Mouse (Mus musculus) liver, embryonic 16.5 days (tissue): ENCODE measurements around the gene Cldnd1. TPM values are rescaled to one million over a fixed set of nuclear protein-coding genes. Genes with fewer than 3 reads are reported as not detected.

Source experiments
- ATAC-seq: fragments of 200-750 bp; cut with Nextera tagmentation; 2 replicates; pipeline ENCODE4 v1.8.0; 2017; ENCODE audit warnings: low read depth, mild to moderate bottlenecking, moderate number of reproducible peaks, moderate library complexity
- H3K27ac ChIP-seq: fragments of 300-500 bp; sonication (generic); 2 replicates; pipeline ENCODE4 v1.5.1; 2014; ENCODE audit warnings: mild to moderate bottlenecking, low read length
- H3K27me3 ChIP-seq: fragments of 300-500 bp; sonication (generic); 2 replicates; pipeline ENCODE4 v1.6.1; 2014; ENCODE audit warnings: low read depth, low read length, mixed read lengths; ENCODE audit not compliant: control insufficient read depth, insufficient read depth
- H3K36me3 ChIP-seq: fragments of 300-500 bp; sonication (generic); 2 replicates; pipeline ENCODE4 v1.6.1; 2014; ENCODE audit warnings: mild to moderate bottlenecking; ENCODE audit not compliant: control insufficient read depth, insufficient read depth
- H3K4me1 ChIP-seq: fragments of 300-500 bp; sonication (generic); 2 replicates; pipeline ENCODE4 v1.6.1; 2014; ENCODE audit warnings: low read depth, low read length, mixed read lengths; ENCODE audit not compliant: control insufficient read depth
- H3K4me2 ChIP-seq: fragments of 300-500 bp; sonication (generic); 2 replicates; pipeline ENCODE4 v1.6.1; 2014; ENCODE audit warnings: low read depth, low read length, mixed read lengths
- H3K4me3 ChIP-seq: fragments of 300-500 bp; sonication (generic); 2 replicates; pipeline ENCODE4 v1.5.1; 2014; ENCODE audit warnings: low read depth, mild to moderate bottlenecking, low read length
- H3K9ac ChIP-seq: fragments of 300-500 bp; sonication (generic); 2 replicates; pipeline ENCODE4 v1.6.1; 2014; ENCODE audit warnings: low read depth, low read length
- H3K9me3 ChIP-seq: fragments of 300-500 bp; sonication (generic); replicated peaks from 2 replicates; pipeline ENCODE4 v1.6.1; 2016; ENCODE audit warnings: low read length; ENCODE audit not compliant: control insufficient read depth
- WGBS: fragments of 180-500 bp; shearing (Covaris S2); extraction: QIAGEN DNeasy Blood & Tissue Kit; methylation state at CpG from one replicate; pipeline ENCODE4 v1.1.7; 2014; ENCODE audit not compliant: insufficient replicate concordance; 5-methylcytosine and 5-hydroxymethylcytosine counted together
- polyA plus RNA-seq: library from polyadenylated mRNA; unstranded; fragments of >200 nt; fragmentation: Nextera tagmentation; extraction: Ambion mirVana; gene quantifications from 2 replicates; pipeline ENCODE4 v1.2.1, GENCODE M21; 2015

Cldnd1 gene
- polyA plus RNA-seq, 1 experiment from 2014 or later, result 23.8 TPM

- 20% methylated on average over 10 of the region's 10 CpGs for WGBS
These were observed 24.2 kb upstream of the Cldnd1 start for GRCm38 (mm10) chr16:58703382-58704124.

GRCm38 (mm10) chr16:58704999-58705398, 22.7 kb upstream of the Cldnd1 start:
- Histone ChIP-seq H3K4me1 (no peaks in the 10 kb centered on the region), H3K27ac (no peak overlapping the region), H3K27me3 (no peaks in the 10 kb centered on the region), H3K36me3 (no peaks in the 10 kb centered on the region), H3K4me3 (no peak overlapping the region), H3K4me2 (no peak overlapping the region), H3K9ac (no peak overlapping the region), H3K9me3 (no peaks in the 10 kb centered on the region)
- no peak for ATAC-seq

More at GRCm38 (mm10) chr16:58703382-58704124, 24.2 kb upstream of the Cldnd1 start:
- H3K27ac ChIP-seq, result no peak overlapping the region
- no peak for ATAC-seq
- no peaks in the 10 kb centered on the region for H3K27me3 ChIP-seq
- H3K36me3 ChIP-seq, result no peaks in the 10 kb centered on the region
- no peaks in the 10 kb centered on the region for H3K9me3 ChIP-seq
- no peaks in the 10 kb centered on the region for H3K4me1 ChIP-seq
- H3K4me3 ChIP-seq, result no peak overlapping the region
- no peak overlapping the region for H3K9ac ChIP-seq
- H3K4me2 ChIP-seq, result no peak overlapping the region

GRCm38 (mm10) chr16:58707276-58707905, 20.3 kb upstream of the Cldnd1 start:
- Histone ChIP-seq H3K9ac (no peak overlapping the region), H3K4me2 (no peak overlapping the region), H3K9me3 (no peaks in the 10 kb centered on the region), H3K4me3 (no peak overlapping the region), H3K27ac (no peak overlapping the region), H3K36me3 (no peaks in the 10 kb centered on the region), H3K27me3 (no peaks in the 10 kb centered on the region), H3K4me1 (no peaks in the 10 kb centered on the region)
- ATAC-seq, result no peak
- 69% methylated on average over 4 of the region's 4 CpGs for WGBS

GRCm38 (mm10) chr16:58708601-58709475, 18.9 kb upstream of the Cldnd1 start:
- no peaks in the 10 kb centered on the region for H3K36me3 ChIP-seq
- no peak overlapping the region for H3K9ac ChIP-seq
- ATAC-seq, result no peak
- 72% methylated on average over 3 of the region's 3 CpGs for WGBS
- H3K4me3 ChIP-seq, result no peak overlapping the region
- no peaks in the 10 kb centered on the region for H3K27me3 ChIP-seq
- no peak overlapping the region for H3K27ac ChIP-seq
- no peaks in the 10 kb centered on the region for H3K4me1 ChIP-seq
- H3K4me2 ChIP-seq, result no peak overlapping the region
- no peaks in the 10 kb centered on the region for H3K9me3 ChIP-seq

GRCm38 (mm10) chr16:58709536-58709935, 18.2 kb upstream of the Cldnd1 start:
- H3K4me1 ChIP-seq, result no peaks in the 10 kb centered on the region
- H3K4me2 ChIP-seq, result no peak overlapping the region
- H3K9me3 ChIP-seq, result no peaks in the 10 kb centered on the region
- H3K27me3 ChIP-seq, result no peaks in the 10 kb centered on the region
- WGBS, result 59% methylated on average over 4 of the region's 4 CpGs
- no peak overlapping the region for H3K27ac ChIP-seq
- no peak overlapping the region for H3K4me3 ChIP-seq
- no peaks in the 10 kb centered on the region for H3K36me3 ChIP-seq
- ATAC-seq, result no peak
- no peak overlapping the region for H3K9ac ChIP-seq

GRCm38 (mm10) chr16:58712221-58712620, 15.5 kb upstream of the Cldnd1 start:
- Histone ChIP-seq H3K27ac (no peak overlapping the region), H3K4me3 (no peak overlapping the region), H3K4me2 (no peak overlapping the region), H3K36me3 (no peaks in the 10 kb centered on the region), H3K27me3 (no peaks in the 10 kb centered on the region), H3K4me1 (no peaks in the 10 kb centered on the region), H3K9ac (no peak overlapping the region), H3K9me3 (no peaks in the 10 kb centered on the region)
- ATAC-seq, result no peak
- WGBS, result 51% methylated on average over 8 of the region's 8 CpGs

- H3K9ac ChIP-seq, result no peak overlapping the region
- 85% methylated on average over 1 of the region's 1 CpGs for WGBS
- no peaks in the 10 kb centered on the region for H3K4me1 ChIP-seq
- ATAC-seq, result no peak
- no peak overlapping the region for H3K27ac ChIP-seq
- H3K36me3 ChIP-seq, result no peaks in the 10 kb centered on the region
- no peak overlapping the region for H3K4me3 ChIP-seq
- H3K9me3 ChIP-seq, result no peaks in the 10 kb centered on the region
- no peaks in the 10 kb centered on the region for H3K27me3 ChIP-seq
- no peak overlapping the region for H3K4me2 ChIP-seq
These were observed 14.6 kb upstream of the Cldnd1 start for GRCm38 (mm10) chr16:58713128-58713527.

GRCm38 (mm10) chr16:58715018-58715417, 12.7 kb upstream of the Cldnd1 start:
- H3K9ac ChIP-seq, result no peak overlapping the region
- no peak overlapping the region for H3K4me2 ChIP-seq
- no peaks in the 10 kb centered on the region for H3K36me3 ChIP-seq
- no peak for ATAC-seq
- no peak overlapping the region for H3K4me3 ChIP-seq
- WGBS, result 54% methylated on average over 4 of the region's 4 CpGs
- H3K27ac ChIP-seq, result no peak overlapping the region
- H3K9me3 ChIP-seq, result no peaks in the 10 kb centered on the region
- H3K27me3 ChIP-seq, result no peaks in the 10 kb centered on the region
- H3K4me1 ChIP-seq, result no peaks in the 10 kb centered on the region
